Mouse (Mus musculus): ENCODE measurements around the gene Prr12.

GRCm38 (mm10) chr7:45098541-45099240 lies 46.0 kb upstream of the Prr12 start:
- no peak for TF ChIP-seq GATA1 (IDR thresholded peaks at IDR 0.05; ENCODE audit: borderline replicate concordance, low read length)
- no peak for TF ChIP-seq FLI1 (IDR thresholded peaks at IDR 0.05; ENCODE audit: low read length)
